Mouse (Mus musculus): ENCODE measurements around the gene Gm21761. TPM values are rescaled to one million over a fixed set of nuclear protein-coding genes. Genes with fewer than 3 reads are reported as not detected.
"Not testable (repeated sequence)": the region's sequence is repeated elsewhere in the genome, so short reads cannot be mapped to it uniquely, and the experiment has no call there.

The Gm21761 gene
- polyA plus RNA-seq, 1 experiment from 2014 or later = not detected

DNA sequence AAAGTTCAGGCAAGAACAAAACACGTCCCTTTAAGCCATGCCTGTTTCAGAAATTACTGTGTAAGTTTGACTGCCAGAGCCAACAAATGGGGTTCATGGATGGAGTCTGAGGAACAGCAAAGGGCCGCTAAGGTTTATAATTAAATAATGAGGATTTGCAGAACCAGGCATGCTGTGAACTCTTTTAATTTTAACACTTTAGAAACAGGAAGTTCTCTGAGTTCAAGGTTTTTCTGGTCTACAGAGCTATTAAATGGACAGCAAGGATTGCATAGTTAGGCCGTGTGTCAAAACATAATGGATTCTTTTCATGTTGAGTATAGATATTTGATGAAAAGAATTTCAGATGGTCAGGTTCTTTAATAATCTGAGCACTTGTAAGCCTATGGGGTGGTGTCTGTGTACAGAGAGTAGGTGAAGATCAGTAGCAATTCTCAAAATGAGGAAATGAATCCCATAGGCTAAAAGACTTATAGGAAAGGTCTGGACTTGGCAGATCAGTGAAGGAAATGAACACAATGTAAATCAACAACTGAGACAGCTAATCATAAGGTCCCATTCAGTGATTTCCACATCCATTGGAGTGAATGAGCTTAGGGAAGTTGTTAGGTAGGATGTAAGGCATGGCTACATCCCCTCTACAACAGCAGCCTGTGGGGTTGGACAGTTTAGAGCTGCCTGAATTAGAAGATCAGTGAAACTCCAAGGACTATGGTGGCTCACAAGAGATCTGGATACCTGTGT, 4.3 kb downstream of the Gm21761 start:
- H3K27me3 ChIP-seq (ENCODE audit: control insufficient read depth, insufficient read depth, low read length); H3K4me2 ChIP-seq (ENCODE audit: low read depth, low read length); H3K4me1 ChIP-seq (ENCODE audit: control insufficient read depth, insufficient read depth, low read length); H3K9me3 ChIP-seq (replicated peaks; ENCODE audit: control insufficient read depth, low read length); ATAC-seq (replicated peaks; ENCODE audit: extremely low read depth, insufficient read depth, low FRiP score); H3K36me3 ChIP-seq (ENCODE audit: control insufficient read depth, insufficient read depth); H3K9ac ChIP-seq (ENCODE audit: low read length); H3K4me3 ChIP-seq (ENCODE audit: low read length); H3K27ac ChIP-seq (ENCODE audit: low read length): not testable (repeated sequence)
- 60% methylated on average over 2 of the region's 3 CpGs for WGBS

DNA sequence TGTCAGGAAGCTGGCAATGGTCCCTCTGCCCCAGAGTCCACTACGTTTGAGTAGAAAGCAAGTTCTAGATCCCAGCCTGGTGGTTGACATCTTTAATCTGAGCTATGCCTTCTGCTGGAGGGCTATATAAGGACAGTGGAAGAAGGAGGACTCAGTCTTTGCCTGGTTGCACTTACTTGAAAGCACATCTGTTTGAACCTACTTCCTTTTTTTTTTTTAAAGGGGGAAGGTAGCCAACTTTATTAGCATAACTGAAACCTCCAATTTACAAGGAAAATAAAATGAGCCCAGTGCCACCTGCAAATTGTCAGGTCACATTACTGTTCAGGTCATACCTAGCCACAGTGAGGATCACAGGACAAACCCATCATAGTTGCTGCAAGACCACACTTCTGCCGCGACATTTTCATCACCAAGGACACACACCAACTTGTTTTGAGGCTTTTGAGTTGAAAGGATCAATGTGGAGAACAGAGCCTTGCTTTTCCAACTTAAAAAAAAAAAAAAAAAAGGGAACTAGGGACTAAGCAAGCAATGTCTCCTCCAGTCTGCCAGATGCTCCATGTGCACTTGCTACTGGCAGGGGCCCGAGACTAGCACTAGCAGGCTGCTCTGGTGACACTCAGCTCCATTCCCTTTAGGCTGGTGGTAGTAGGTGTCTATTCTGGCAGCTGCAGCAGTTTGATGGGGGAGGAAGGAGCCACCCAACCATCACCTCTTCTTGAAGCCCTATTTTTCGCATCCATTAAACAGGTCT, 11.9 kb downstream of the Gm21761 start:
- H3K4me1 ChIP-seq (ENCODE audit: control insufficient read depth, insufficient read depth, low read length); H3K4me2 ChIP-seq (ENCODE audit: low read depth, low read length); H3K27me3 ChIP-seq (ENCODE audit: control insufficient read depth, insufficient read depth, low read length); ATAC-seq (replicated peaks; ENCODE audit: extremely low read depth, insufficient read depth, low FRiP score); H3K36me3 ChIP-seq (ENCODE audit: control insufficient read depth, insufficient read depth); H3K4me3 ChIP-seq (ENCODE audit: low read length); H3K27ac ChIP-seq (ENCODE audit: low read length); H3K9me3 ChIP-seq (replicated peaks; ENCODE audit: control insufficient read depth, low read length); H3K9ac ChIP-seq (ENCODE audit: low read length): not testable (repeated sequence)
- 71% methylated on average over 4 of the region's 5 CpGs for WGBS

DNA sequence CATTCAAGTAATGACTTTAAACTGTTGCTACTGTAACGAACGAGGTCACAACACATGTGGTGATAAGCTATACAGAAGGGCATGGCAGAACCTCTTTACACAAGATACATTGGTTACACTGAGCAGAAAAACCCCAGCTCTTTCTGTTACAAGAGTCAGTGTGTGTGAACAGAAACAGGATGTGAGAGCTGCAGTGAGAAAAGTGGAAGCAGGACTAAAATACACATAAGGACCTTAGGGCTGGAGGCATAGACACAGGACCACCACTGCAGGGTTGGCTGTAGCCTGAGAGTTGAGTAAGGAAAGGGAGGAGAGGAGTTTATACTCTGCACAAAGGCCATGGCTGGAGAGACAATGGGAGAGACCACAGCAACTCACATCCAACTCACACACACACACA, 12.6 kb downstream of the Gm21761 start:
- H3K27me3 ChIP-seq (ENCODE audit: control insufficient read depth, insufficient read depth, low read length); H3K36me3 ChIP-seq (ENCODE audit: control insufficient read depth, insufficient read depth); H3K9ac ChIP-seq (ENCODE audit: low read length); ATAC-seq (replicated peaks; ENCODE audit: extremely low read depth, insufficient read depth, low FRiP score); H3K4me1 ChIP-seq (ENCODE audit: control insufficient read depth, insufficient read depth, low read length); H3K4me2 ChIP-seq (ENCODE audit: low read depth, low read length); H3K4me3 ChIP-seq (ENCODE audit: low read length); H3K9me3 ChIP-seq (replicated peaks; ENCODE audit: control insufficient read depth, low read length); H3K27ac ChIP-seq (ENCODE audit: low read length): not testable (repeated sequence)
- WGBS = 45% methylated on average over 2 of the region's 2 CpGs

DNA sequence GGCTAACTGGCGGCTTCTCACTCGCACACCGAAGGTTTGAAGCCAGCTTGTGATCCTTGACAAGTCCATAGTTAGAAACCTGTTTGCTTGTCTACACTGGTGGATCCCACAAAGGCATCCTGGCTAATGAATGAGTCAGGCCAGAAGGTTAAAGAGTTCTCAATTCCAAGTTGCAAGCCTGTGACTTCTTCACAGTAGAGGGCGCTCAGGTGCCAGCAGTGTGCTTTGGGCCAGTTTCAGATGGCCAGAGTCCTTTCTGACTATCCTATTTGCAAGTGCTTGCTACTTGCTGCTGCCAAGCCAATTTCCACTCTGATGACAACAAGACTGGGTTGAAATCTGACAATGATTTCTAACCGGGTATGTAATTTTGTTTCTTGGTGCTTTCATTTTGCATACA, 30.5 kb downstream of the Gm21761 start:
- not testable (repeated sequence) for H3K4me3 ChIP-seq (ENCODE audit: low read length); H3K27me3 ChIP-seq (ENCODE audit: control insufficient read depth, insufficient read depth, low read length); H3K9ac ChIP-seq (ENCODE audit: low read length); H3K4me1 ChIP-seq (ENCODE audit: control insufficient read depth, insufficient read depth, low read length); ATAC-seq (replicated peaks; ENCODE audit: extremely low read depth, insufficient read depth, low FRiP score); H3K36me3 ChIP-seq (ENCODE audit: control insufficient read depth, insufficient read depth); H3K27ac ChIP-seq (ENCODE audit: low read length); H3K9me3 ChIP-seq (replicated peaks; ENCODE audit: control insufficient read depth, low read length); H3K4me2 ChIP-seq (ENCODE audit: low read depth, low read length)
- WGBS = 61% methylated on average over 4 of the region's 5 CpGs

DNA sequence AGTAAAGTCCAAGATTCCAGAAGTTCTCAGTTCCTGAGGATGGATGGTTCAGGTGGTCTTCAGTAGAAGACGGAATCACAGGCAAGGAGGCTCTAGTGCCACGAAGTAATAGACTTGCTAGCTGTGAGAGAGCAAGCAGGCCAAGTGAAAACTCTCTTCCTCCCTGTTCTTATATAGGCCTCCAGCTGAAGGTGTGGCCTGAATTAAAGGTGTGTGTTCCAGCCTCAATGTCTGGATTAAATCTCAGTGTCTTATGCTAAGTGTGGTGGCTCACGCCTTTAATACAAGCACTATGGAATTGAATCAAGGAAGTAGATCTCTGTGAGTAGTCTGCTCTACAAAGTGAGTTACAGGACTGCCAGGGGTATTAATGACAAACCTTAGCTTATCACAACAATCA, 34.4 kb downstream of the Gm21761 start, which contains the start of gene Tcstv1:
Gene Tcstv1 (minus strand): TSS at position 101 of the 400 bp plus-strand sequence.
- H3K9ac ChIP-seq (ENCODE audit: low read length); H3K4me3 ChIP-seq (ENCODE audit: low read length); H3K9me3 ChIP-seq (replicated peaks; ENCODE audit: control insufficient read depth, low read length); H3K27me3 ChIP-seq (ENCODE audit: control insufficient read depth, insufficient read depth, low read length); H3K4me1 ChIP-seq (ENCODE audit: control insufficient read depth, insufficient read depth, low read length); H3K36me3 ChIP-seq (ENCODE audit: control insufficient read depth, insufficient read depth); H3K4me2 ChIP-seq (ENCODE audit: low read depth, low read length); ATAC-seq (replicated peaks; ENCODE audit: extremely low read depth, insufficient read depth, low FRiP score); H3K27ac ChIP-seq (ENCODE audit: low read length): not testable (repeated sequence)
- 73% methylated on average over 3 of the region's 3 CpGs for WGBS

DNA sequence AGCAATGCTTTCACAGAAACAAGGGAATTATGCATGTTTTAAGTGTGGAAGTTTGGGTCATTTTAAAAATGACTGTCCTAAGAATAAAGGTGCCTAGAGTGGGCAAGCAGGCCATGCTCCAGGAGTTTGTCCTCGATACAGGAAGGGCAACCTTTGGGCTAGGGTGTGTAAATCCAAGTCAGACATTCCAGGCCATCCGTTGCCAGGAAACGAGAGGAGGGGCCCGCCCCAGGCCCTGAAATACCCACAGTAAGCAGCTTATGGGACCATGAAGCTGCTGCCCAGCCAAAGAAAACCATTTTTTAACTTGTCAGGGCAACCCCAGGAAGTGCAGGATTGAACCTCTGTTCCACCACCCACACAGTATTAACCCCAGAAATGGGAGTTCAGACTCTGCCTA, 42.2 kb downstream of the Gm21761 start:
- not testable (repeated sequence) for H3K27ac ChIP-seq (ENCODE audit: low read length); H3K4me1 ChIP-seq (ENCODE audit: control insufficient read depth, insufficient read depth, low read length); H3K27me3 ChIP-seq (ENCODE audit: control insufficient read depth, insufficient read depth, low read length); H3K9ac ChIP-seq (ENCODE audit: low read length); ATAC-seq (replicated peaks; ENCODE audit: extremely low read depth, insufficient read depth, low FRiP score); H3K4me2 ChIP-seq (ENCODE audit: low read depth, low read length); H3K4me3 ChIP-seq (ENCODE audit: low read length); H3K36me3 ChIP-seq (ENCODE audit: control insufficient read depth, insufficient read depth); H3K9me3 ChIP-seq (replicated peaks; ENCODE audit: control insufficient read depth, low read length)
- 55% methylated on average over 4 of the region's 4 CpGs for WGBS

DNA sequence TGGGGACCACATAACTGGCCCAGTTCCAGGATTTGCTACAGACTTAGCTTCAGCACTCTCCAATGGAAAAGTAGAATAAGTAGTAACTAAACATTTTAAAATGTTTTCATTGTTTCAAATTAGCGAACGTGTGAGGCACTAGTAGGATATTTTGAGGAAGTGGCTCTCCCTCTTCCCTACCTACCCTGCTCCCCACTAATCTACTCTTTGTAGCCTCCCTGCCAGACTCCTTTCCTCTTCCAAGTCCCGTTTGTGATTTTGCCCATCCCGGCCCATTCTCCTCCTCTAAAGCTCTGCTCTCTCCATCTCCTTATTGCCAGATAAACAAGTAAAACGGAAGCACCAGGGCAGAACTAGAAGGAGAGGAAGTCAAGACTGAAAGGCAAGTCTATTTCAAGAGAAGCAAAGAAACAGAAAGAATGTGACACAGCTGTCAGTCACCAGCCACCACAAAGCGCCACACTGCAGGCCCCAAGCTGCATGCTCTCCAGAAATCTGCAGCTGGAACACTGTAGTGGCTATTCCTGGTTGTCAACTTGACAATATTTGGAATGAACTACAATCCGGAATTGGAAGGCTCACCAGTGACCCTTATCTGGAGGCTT, 64.6 kb downstream of the Gm21761 start:
- WGBS = 65% methylated on average over 6 of the region's 7 CpGs
- not testable (repeated sequence) for H3K4me2 ChIP-seq (ENCODE audit: low read depth, low read length); H3K4me1 ChIP-seq (ENCODE audit: control insufficient read depth, insufficient read depth, low read length); H3K4me3 ChIP-seq (ENCODE audit: low read length); H3K27ac ChIP-seq (ENCODE audit: low read length); ATAC-seq (replicated peaks; ENCODE audit: extremely low read depth, insufficient read depth, low FRiP score); H3K36me3 ChIP-seq (ENCODE audit: control insufficient read depth, insufficient read depth); H3K27me3 ChIP-seq (ENCODE audit: control insufficient read depth, insufficient read depth, low read length); H3K9ac ChIP-seq (ENCODE audit: low read length); H3K9me3 ChIP-seq (replicated peaks; ENCODE audit: control insufficient read depth, low read length)

DNA sequence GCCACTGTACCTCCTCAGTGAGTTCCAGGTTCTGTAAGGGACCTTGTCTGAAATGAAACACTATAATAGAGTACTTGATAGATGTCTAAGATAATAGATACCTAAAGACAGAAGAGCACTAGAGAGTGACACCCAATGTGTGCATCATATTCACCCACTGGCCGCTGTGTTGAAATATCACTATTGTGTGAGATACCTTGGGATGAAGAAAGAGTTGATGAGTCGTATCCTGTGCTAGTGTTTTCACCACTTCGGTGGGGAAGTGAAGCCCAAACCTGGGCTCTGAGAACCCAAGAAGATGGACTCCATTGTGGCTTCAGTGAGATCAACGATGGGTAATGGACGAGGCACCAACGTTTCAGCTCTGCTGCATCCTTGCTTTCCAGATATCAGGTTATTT, 66.7 kb downstream of the Gm21761 start:
- not testable (repeated sequence) for H3K9ac ChIP-seq (ENCODE audit: low read length); H3K27ac ChIP-seq (ENCODE audit: low read length); ATAC-seq (replicated peaks; ENCODE audit: extremely low read depth, insufficient read depth, low FRiP score); H3K9me3 ChIP-seq (replicated peaks; ENCODE audit: control insufficient read depth, low read length); H3K27me3 ChIP-seq (ENCODE audit: control insufficient read depth, insufficient read depth, low read length); H3K4me1 ChIP-seq (ENCODE audit: control insufficient read depth, insufficient read depth, low read length); H3K36me3 ChIP-seq (ENCODE audit: control insufficient read depth, insufficient read depth); H3K4me3 ChIP-seq (ENCODE audit: low read length); H3K4me2 ChIP-seq (ENCODE audit: low read depth, low read length)
- no CpG with 5 or more reads among the region's 6 CpGs for WGBS
